Comparison of ENCODE assay signal across 13 mouse cellular contexts in genomic region chr11:113767285-113767684, GRCm38 (mm10). TPM values are rescaled to one million over a fixed set of nuclear protein-coding genes. Genes with fewer than 3 reads are reported as not detected.
DNase-seq lines count a peak whose midpoint lies in the region; ATAC-seq lines count a peak whose summit lies in the region.
"Had no signal": no experiment of that assay in that cellular context is flagged by ENCODE, and none has a peak within 500 bp of the region (broad histone marks: within the 10 kb centered on the region; RNA-seq: fewer than 3 reads in every experiment).

No protein-coding gene starts in this region.

- H3K4me3 ChIP-seq in midbrain, embryonic 10.5 days: no peak overlapping the region
- H3K4me3 ChIP-seq in midbrain, embryonic 15.5 days: no peak overlapping the region
- no peak overlapping the region for H3K4me3 ChIP-seq in stomach, embryonic 16.5 days (replicated peaks; ENCODE audit: low read length)
- H3K4me3 ChIP-seq: hindbrain, embryonic 15.5 days had no signal

- H3K9ac ChIP-seq in midbrain, embryonic 15.5 days: no peak overlapping the region
- no peak overlapping the region for H3K9ac ChIP-seq in stomach, embryonic 16.5 days (ENCODE audit: low read length)
- H3K9ac ChIP-seq: hindbrain, embryonic 15.5 days had no signal

- peaks cover 25% of the 10 kb centered on the region for H3K4me1 ChIP-seq in midbrain, embryonic 10.5 days
- H3K4me1 ChIP-seq in midbrain, embryonic 15.5 days: peaks cover 8% of the 10 kb centered on the region; the same call in 1 of the 2 replicates
- peaks cover 28% of the 10 kb centered on the region for H3K4me1 ChIP-seq in stomach, embryonic 16.5 days (ENCODE audit: control insufficient read depth, insufficient read depth, low read length)

- no peaks in the 10 kb centered on the region for H3K27me3 ChIP-seq in midbrain, embryonic 10.5 days (ENCODE audit: low read depth, poor library complexity, severe bottlenecking)
- no peaks in the 10 kb centered on the region for H3K27me3 ChIP-seq in midbrain, embryonic 15.5 days (replicated peaks)
- no peaks in the 10 kb centered on the region for H3K27me3 ChIP-seq in stomach, embryonic 16.5 days (ENCODE audit: control insufficient read depth, insufficient read depth, low read length)
- H3K27me3 ChIP-seq: hindbrain, embryonic 15.5 days had no signal

- no peaks in the 10 kb centered on the region for H3K9me3 ChIP-seq in midbrain, embryonic 10.5 days (replicated peaks)
- no peaks in the 10 kb centered on the region for H3K9me3 ChIP-seq in midbrain, embryonic 15.5 days
- no peaks in the 10 kb centered on the region for H3K9me3 ChIP-seq in stomach, embryonic 16.5 days (replicated peaks; ENCODE audit: control insufficient read depth, low read length)
- H3K9me3 ChIP-seq: hindbrain, embryonic 15.5 days had no signal

- no peak for ATAC-seq in midbrain, embryonic 15.5 days (replicated peaks)
- no peak for ATAC-seq in stomach, embryonic 16.5 days (ENCODE audit: insufficient read depth, low FRiP score)

- H3K36me3 ChIP-seq in midbrain, embryonic 10.5 days: no peaks in the 10 kb centered on the region
- H3K36me3 ChIP-seq in midbrain, embryonic 15.5 days (replicated peaks): no peaks in the 10 kb centered on the region
- H3K36me3 ChIP-seq in stomach, embryonic 16.5 days (ENCODE audit: control insufficient read depth, insufficient read depth, low read length): no peaks in the 10 kb centered on the region
- H3K36me3 ChIP-seq: hindbrain, embryonic 15.5 days had no signal

- H3K27ac ChIP-seq in midbrain, embryonic 10.5 days (replicated peaks): peak overlapping the region; percentile 70; the same call in 1 of the 2 replicates
- H3K27ac ChIP-seq in midbrain, embryonic 15.5 days: no peak overlapping the region
- H3K27ac ChIP-seq in stomach, embryonic 16.5 days (ENCODE audit: low read length): 0 out of 2 replicates have a peak overlapping the region, but pooled peaks have one; percentile 4
- H3K27ac ChIP-seq: hindbrain, embryonic 15.5 days had no signal

- intact Hi-C loops in heart, postnatal 25 days (cut with DNase I): no loop called here
- intact Hi-C loops in heart, postnatal 10 days (cut with DNase I): no loop called here

- 80% methylated on average over 8 of the region's 8 CpGs for WGBS in midbrain, embryonic 10.5 days
- 76% methylated on average over 8 of the region's 8 CpGs for WGBS in midbrain, embryonic 15.5 days
- 49% methylated on average over 8 of the region's 8 CpGs for WGBS in stomach, embryonic 16.5 days

- DNase-seq in heart, adult 11 months: peak; percentile 96
- DNase-seq in heart, postnatal 25 days (ENCODE audit: low spot score): no peak
- DNase-seq in midbrain, embryonic 10.5 days (ENCODE audit: low spot score): no peak
- DNase-seq in heart, postnatal 10 days: peak; percentile 43 to 47
- DNase-seq in natural killer cell, adult 2 months (ENCODE audit: low spot score in 2 of 2): no peak
- no peak for DNase-seq in gastrocnemius, postnatal 25 days
- DNase-seq: right cerebral cortex, postnatal 14 days had no signal

- H3K4me2 ChIP-seq in midbrain, embryonic 15.5 days: no peak overlapping the region
- no peak overlapping the region for H3K4me2 ChIP-seq in stomach, embryonic 16.5 days (ENCODE audit: low read depth, low read length)
- H3K4me2 ChIP-seq: hindbrain, embryonic 15.5 days had no signal

RNA-seq across cellular contexts. Expression of gene Cdc42ep4, which starts 15.6 kb away (rescaled TPM):
- 10 to 100 TPM; 12.5 to 17.7 TPM for total RNA-seq in heart, postnatal 25 days (2021)
- polyA plus RNA-seq in midbrain, embryonic 10.5 days (2016; fragmentation: Nextera tagmentation; extraction: Ambion mirVana): 91.4 and 105 TPM in 2 replicates
- 72.0 and 72.4 TPM in 2 replicates for polyA plus RNA-seq in midbrain, embryonic 15.5 days (2015; fragmentation: Nextera tagmentation; extraction: Ambion mirVana)
- 10 to 100 TPM; 23.6 to 33.0 TPM for total RNA-seq in heart, postnatal 10 days (2021)
- polyA plus RNA-seq in stomach, embryonic 16.5 days (2015; fragmentation: Nextera tagmentation; extraction: Ambion mirVana): 59.7 and 62.0 TPM in 2 replicates
- 1 to 10 TPM; 5.2 to 7.3 TPM for total RNA-seq in gastrocnemius, postnatal 25 days (2021)

RNA-seq across cellular contexts. Expression of gene Cpsf4l, which starts 57.5 kb away (rescaled TPM):
- total RNA-seq in heart, postnatal 25 days (2021): not detected
- polyA plus RNA-seq in midbrain, embryonic 10.5 days (2016; fragmentation: Nextera tagmentation; extraction: Ambion mirVana): 0.37 and 0.51 TPM in 2 replicates
- 0.22 and 0.73 TPM in 2 replicates for polyA plus RNA-seq in midbrain, embryonic 15.5 days (2015; fragmentation: Nextera tagmentation; extraction: Ambion mirVana)
- total RNA-seq in heart, postnatal 10 days (2021): not detected
- 0.18 and 0.41 TPM in 2 replicates for polyA plus RNA-seq in stomach, embryonic 16.5 days (2015; fragmentation: Nextera tagmentation; extraction: Ambion mirVana)
- not detected for total RNA-seq in gastrocnemius, postnatal 25 days (2021)
- total RNA-seq: layer of hippocampus, postnatal 14 days; megakaryocyte, adult 5-6 weeks had no signal
- polyA plus RNA-seq: C2C12 had no signal

Comparison
In these comparisons a context has a peak if more than half of its experiments do, and no peak if none do; other contexts are left out.
1. DNase-seq: peak in heart, adult 11 months (single experiment) and heart, postnatal 10 days (2 of 2); none in heart, postnatal 25 days (single experiment), midbrain, embryonic 10.5 days (single experiment), natural killer cell, adult 2 months (0 of 2) and gastrocnemius, postnatal 25 days (single experiment).